8 mouse cellular contexts compared by ENCODE assay signal in genomic region chrX:20617903-20618399, GRCm38 (mm10). TPM values are rescaled to one million over a fixed set of nuclear protein-coding genes. Genes with fewer than 3 reads are reported as not detected.
DNase-seq lines count a peak whose midpoint lies in the region; ATAC-seq and TF ChIP-seq lines count a peak whose summit lies in the region.

No protein-coding gene starts in this region.

- peak overlapping the region; percentile 85 for H3K27ac ChIP-seq in kidney, embryonic 16.5 days (ENCODE audit: low read length)
- H3K27ac ChIP-seq in bone marrow, adult 2 months (ENCODE audit: control insufficient read depth, insufficient read depth, low read depth, low read length, poor library complexity) = peak overlapping the region; percentile 87
- peak overlapping the region; percentile 91 for H3K27ac ChIP-seq in forebrain, embryonic 13.5 days

- peak; percentile 44 for ATAC-seq in kidney, embryonic 16.5 days (ENCODE audit: low FRiP score, low TSS enrichment)
- ATAC-seq in forebrain, embryonic 13.5 days = peak; percentile 65

- peaks cover 15% of the 10 kb centered on the region for H3K36me3 ChIP-seq in kidney, embryonic 16.5 days (ENCODE audit: insufficient read depth, low read length)
- peaks cover 25% of the 10 kb centered on the region for H3K36me3 ChIP-seq in forebrain, embryonic 13.5 days (ENCODE audit: poor library complexity, severe bottlenecking)

- 0 out of 2 replicates have a peak, but pooled peaks cover 8% of the 10 kb centered on the region for H3K4me1 ChIP-seq in kidney, embryonic 16.5 days (ENCODE audit: insufficient read depth, low read length)
- H3K4me1 ChIP-seq in bone marrow, adult 2 months (ENCODE audit: control insufficient read depth, insufficient read depth, low read length) = no peaks in the 10 kb centered on the region
- peaks cover 25% of the 10 kb centered on the region for H3K4me1 ChIP-seq in forebrain, embryonic 13.5 days

- 25% methylated on average over 31 of the region's 31 CpGs for WGBS in kidney, embryonic 16.5 days
- WGBS in bone marrow, adult 2 months = 25% methylated on average over 31 of the region's 31 CpGs
- 25% methylated on average over 31 of the region's 31 CpGs for WGBS in forebrain, embryonic 13.5 days

- H3K4me3 ChIP-seq in kidney, embryonic 16.5 days (ENCODE audit: low read length) = peak overlapping the region; percentile 67
- H3K4me3 ChIP-seq in bone marrow, adult 2 months (replicated peaks; ENCODE audit: control insufficient read depth, low read depth, low read length) = peak overlapping the region; percentile 92
- peak overlapping the region; percentile 55 for H3K4me3 ChIP-seq in forebrain, embryonic 13.5 days

- no peaks in the 10 kb centered on the region for H3K9me3 ChIP-seq in kidney, embryonic 16.5 days (ENCODE audit: low read length)
- no peaks in the 10 kb centered on the region for H3K9me3 ChIP-seq in forebrain, embryonic 13.5 days (replicated peaks)

- H3K9ac ChIP-seq in kidney, embryonic 16.5 days (replicated peaks; ENCODE audit: low read length) = peak overlapping the region; percentile 77
- peak overlapping the region; percentile 72 for H3K9ac ChIP-seq in forebrain, embryonic 13.5 days

- no peak for TF ChIP-seq CTCF in bone marrow, adult 2 months (IDR thresholded peaks at IDR 0.05; ENCODE audit: control insufficient read depth, insufficient read depth, low read length)

- no peak for TF ChIP-seq POLR2A in bone marrow, adult 2 months (IDR thresholded peaks at IDR 0.05; ENCODE audit: borderline replicate concordance, control insufficient read depth, low read depth, low read length)

- peak overlapping the region; percentile 68 for H3K4me2 ChIP-seq in kidney, embryonic 16.5 days (replicated peaks; ENCODE audit: low read depth, low read length)
- H3K4me2 ChIP-seq in forebrain, embryonic 13.5 days = peak overlapping the region; percentile 66

- DNase-seq in kidney, adult 9 months = no peak
- peak; percentile 45 for DNase-seq in kidney, postnatal 10 days
- peak; percentile 37 for DNase-seq in lung, postnatal 10 days
- DNase-seq in right cerebral cortex, postnatal 36 days (ENCODE audit: low spot score in 2 of 2) = peak; percentile 9 to 19
- DNase-seq in ovary, postnatal 36 days (ENCODE audit: low spot score) = no peak

- no peaks in the 10 kb centered on the region for H3K27me3 ChIP-seq in kidney, embryonic 16.5 days (ENCODE audit: insufficient read depth, low read length)
- H3K27me3 ChIP-seq in forebrain, embryonic 13.5 days = no peaks in the 10 kb centered on the region

RNA-seq across cellular contexts. Expression of gene Ndufb11, which starts 0.5 kb away (rescaled TPM):
- 238 and 255 TPM in 2 replicates for polyA plus RNA-seq in kidney, embryonic 16.5 days (2015; fragmentation: Nextera tagmentation; extraction: Ambion mirVana)
- polyA plus RNA-seq in bone marrow, adult 2 months (2011; ENCODE audit: insufficient read depth, insufficient read length, low replicate concordance, missing spikeins) = 86.5 and 146 TPM in 2 replicates
- 203 and 233 TPM in 2 replicates for polyA plus RNA-seq in forebrain, embryonic 13.5 days (2015; fragmentation: Nextera tagmentation; extraction: Ambion mirVana)

RNA-seq across cellular contexts. Expression of gene Rbm10, which starts 0.6 kb away (rescaled TPM):
- 80.9 and 82.4 TPM in 2 replicates for polyA plus RNA-seq in kidney, embryonic 16.5 days (2015; fragmentation: Nextera tagmentation; extraction: Ambion mirVana)
- 29.7 and 45.2 TPM in 2 replicates for polyA plus RNA-seq in bone marrow, adult 2 months (2011; ENCODE audit: insufficient read depth, insufficient read length, low replicate concordance, missing spikeins)
- polyA plus RNA-seq in forebrain, embryonic 13.5 days (2015; fragmentation: Nextera tagmentation; extraction: Ambion mirVana) = 76.6 and 83.1 TPM in 2 replicates

RNA-seq across cellular contexts. Expression of gene Uba1, which starts 40.2 kb away (rescaled TPM):
- 231 and 236 TPM in 2 replicates for polyA plus RNA-seq in kidney, embryonic 16.5 days (2015; fragmentation: Nextera tagmentation; extraction: Ambion mirVana)
- polyA plus RNA-seq in bone marrow, adult 2 months (2011; ENCODE audit: insufficient read depth, insufficient read length, low replicate concordance, missing spikeins) = 45.8 and 49.6 TPM in 2 replicates
- polyA plus RNA-seq in forebrain, embryonic 13.5 days (2015; fragmentation: Nextera tagmentation; extraction: Ambion mirVana) = 334 and 366 TPM in 2 replicates

Comparison
In these comparisons a context has a peak if more than half of its experiments do, and no peak if none do; other contexts are left out.
1. DNase-seq: peak in kidney, postnatal 10 days (single experiment), lung, postnatal 10 days (single experiment) and right cerebral cortex, postnatal 36 days (2 of 2); none in kidney, adult 9 months (single experiment) and ovary, postnatal 36 days (single experiment).
2. Peak in every context shown above with its lines, with median percentiles within 50 percentile points of each other: H3K27ac ChIP-seq and H3K4me3 ChIP-seq.